Mouse (Mus musculus): ENCODE results near the gene Vars2. TPM values are rescaled to one million over a fixed set of nuclear protein-coding genes. Genes with fewer than 3 reads are reported as not detected.

The Vars2 gene
- total RNA-seq, 2 experiments from 2014 or later = 32.4 to 47.3 TPM

GRCm38 (mm10) chr17:35639352-35639751, 28.0 kb downstream of the Vars2 start:
- no peak overlapping the region for H3K27ac ChIP-seq
- H3K4me3 ChIP-seq = no peak overlapping the region
- no peak for TF ChIP-seq CTCF (conservative IDR thresholded peaks at IDR 0.05)
- no peak for DNase-seq (ENCODE audit: low spot score in 2 of 2)

GRCm38 (mm10) chr17:35638475-35639190, 28.8 kb downstream of the Vars2 start:
- no peak for TF ChIP-seq CTCF (conservative IDR thresholded peaks at IDR 0.05)
- peak in 1 of 2 experiments; percentile 35 for DNase-seq (ENCODE audit: low spot score in 2 of 2)
- Histone ChIP-seq H3K27ac (no peak overlapping the region), H3K4me3 (no peak overlapping the region)

- Histone ChIP-seq H3K4me3 (no peak overlapping the region), H3K27ac (no peak overlapping the region)
- TF ChIP-seq CTCF (conservative IDR thresholded peaks at IDR 0.05) = no peak
- peak in 1 of 2 experiments; percentile 35 for DNase-seq (ENCODE audit: low spot score in 2 of 2)
Measured at GRCm38 (mm10) chr17:35636363-35636762, 31.0 kb downstream of the Vars2 start.

DNA sequence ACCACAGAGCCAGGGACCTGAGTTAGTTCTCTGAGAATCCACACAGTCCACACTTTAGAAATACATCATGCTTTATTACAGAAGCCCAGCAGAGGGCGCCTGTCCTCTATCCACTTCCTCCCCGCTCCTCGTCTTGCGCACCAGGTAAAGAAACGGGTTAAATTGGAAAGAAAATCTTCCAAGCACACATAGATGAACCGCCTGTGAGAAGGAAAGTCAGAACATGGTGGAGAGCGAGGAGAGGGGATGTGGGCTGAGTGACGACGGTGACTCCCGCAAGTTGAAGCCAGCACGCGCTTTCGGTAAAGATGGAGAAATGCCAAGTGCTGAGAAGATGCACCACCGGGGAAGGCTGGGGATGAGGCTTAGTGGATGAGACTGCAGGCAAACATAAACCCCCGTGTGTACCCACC, 31.7 kb downstream of the Vars2 start:
- Histone ChIP-seq H3K4me3 (peak overlapping the region; percentile 67), H3K27ac (peak overlapping the region; percentile 79)
- DNase-seq (ENCODE audit: low spot score in 2 of 2) = peak; percentile 55 to 82
- TF ChIP-seq CTCF (conservative IDR thresholded peaks at IDR 0.05) = peak; percentile 89

- H3K27ac ChIP-seq = no peak overlapping the region
- TF ChIP-seq CTCF (conservative IDR thresholded peaks at IDR 0.05) = no peak
- DNase-seq (ENCODE audit: low spot score in 2 of 2) = no peak
- no peak overlapping the region for H3K4me3 ChIP-seq
Measured at GRCm38 (mm10) chr17:35635202-35635601, 32.2 kb downstream of the Vars2 start.

GRCm38 (mm10) chr17:35633992-35634391, 33.4 kb downstream of the Vars2 start:
- TF ChIP-seq CTCF (conservative IDR thresholded peaks at IDR 0.05) = peak; percentile 66
- peak overlapping the region; percentile 76 for H3K27ac ChIP-seq

GRCm38 (mm10) chr17:35626537-35626936, 40.9 kb downstream of the Vars2 start, which contains the start of gene Gm9573:
Gm9573 (minus strand) TSS chr17:35626637.
- DNase-seq (ENCODE audit: low spot score in 2 of 2) = no peak
- Histone ChIP-seq H3K4me3 (no peak within 1 kb of the TSS), H3K27ac (no peak within 1 kb of the TSS)
- TF ChIP-seq CTCF (conservative IDR thresholded peaks at IDR 0.05) = no peak

More at GRCm38 (mm10) chr17:35633992-35634391, 33.4 kb downstream of the Vars2 start:
- DNase-seq (ENCODE audit: low spot score in 2 of 2) = peak; percentile 50 to 53
- H3K4me3 ChIP-seq = no peak overlapping the region

DNA sequence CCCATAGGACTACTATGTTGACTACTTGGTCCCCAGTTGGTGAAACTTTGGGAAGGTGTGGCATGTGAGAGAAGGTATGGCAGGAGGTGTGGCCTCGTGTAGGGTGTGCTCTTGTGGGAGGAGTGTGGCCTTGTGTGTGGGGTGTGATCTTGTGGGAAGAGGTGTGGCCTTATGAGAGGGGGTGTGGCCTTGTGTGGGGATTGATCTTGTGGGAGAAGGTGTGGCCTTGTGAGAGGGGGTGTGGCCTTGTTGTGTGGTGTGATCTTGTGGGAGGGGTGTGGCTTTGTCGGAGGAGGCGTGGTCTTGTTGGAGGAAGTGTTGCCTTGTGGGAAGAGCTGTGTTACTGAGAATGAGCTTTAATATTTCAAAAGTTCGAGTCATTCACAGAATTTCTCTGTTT, 50.3 kb downstream of the Vars2 start:
- no peak overlapping the region for H3K4me3 ChIP-seq
- TF ChIP-seq CTCF (conservative IDR thresholded peaks at IDR 0.05) = no peak
- no peak overlapping the region for H3K27ac ChIP-seq
- DNase-seq (ENCODE audit: low spot score in 2 of 2) = no peak

Other genes with a start within 250 kb of the Vars2 start
- gene H2-Q6, start 242.7 kb downstream of the Vars2 start, total RNA-seq (2021) = not detected
- gene H2-Q7, start 228.4 kb downstream of the Vars2 start, total RNA-seq (2021) = under 1 TPM; 0.69 to 0.79 TPM
- gene H2-Q10, start 197.5 kb downstream of the Vars2 start, total RNA-seq (2021) = under 1 TPM; 0.12 to 0.15 TPM
- under 1 TPM in 1 of 2 experiments, not detected in 1; 0.52 TPM for gene Pou5f1, start 161.6 kb downstream of the Vars2 start, total RNA-seq (2021)
- gene Tcf19, start 150.8 kb downstream of the Vars2 start, total RNA-seq (2021) = 1 to 10 TPM; 4.7 to 7.2 TPM
- gene Cchcr1, start 150.5 kb downstream of the Vars2 start, total RNA-seq (2021) = 10 to 100 TPM; 11.0 to 12.6 TPM
- 1 to 10 TPM in 1 of 2 experiments, under 1 TPM in 1; 0.59 to 1.1 TPM for gene Psors1c2, start 134.4 kb downstream of the Vars2 start, total RNA-seq (2021)
- under 1 TPM in 1 of 2 experiments, not detected in 1; 0.25 TPM for gene Cdsn, start 115.5 kb downstream of the Vars2 start, total RNA-seq (2021)
- not detected for gene 2300002M23Rik, start 100.1 kb downstream of the Vars2 start, total RNA-seq (2021)
- gene Sfta2, start 66.0 kb downstream of the Vars2 start, total RNA-seq (2021) = not detected
- gene Gm9573, start 41.0 kb downstream of the Vars2 start, total RNA-seq (2021) = not detected
- not detected for gene Mucl3, start 23.9 kb downstream of the Vars2 start, total RNA-seq (2021)
- 10 to 100 TPM; 29.9 to 35.3 TPM for gene Gtf2h4, start 6.1 kb upstream of the Vars2 start, total RNA-seq (2021)
- 10 to 100 TPM; 54.3 to 61.0 TPM for gene Ddr1, start 37.0 kb upstream of the Vars2 start, total RNA-seq (2021)
- 1 to 10 TPM; 5.0 to 6.1 TPM for gene Ier3, start 154.1 kb upstream of the Vars2 start, total RNA-seq (2021)
- gene Flot1, start 155.6 kb upstream of the Vars2 start, total RNA-seq (2021) = 100 to 1,000 TPM; 124 to 128 TPM
- 100 to 1,000 TPM; 355 to 363 TPM for gene Tubb5, start 170.7 kb upstream of the Vars2 start, total RNA-seq (2021)
- gene Mdc1, start 173.9 kb upstream of the Vars2 start, total RNA-seq (2021) = 10 to 100 TPM; 16.9 to 18.4 TPM
- gene Nrm, start 193.7 kb upstream of the Vars2 start, total RNA-seq (2021) = 1 to 10 TPM; 1.7 to 1.8 TPM
- gene Ppp1r18, start 198.0 kb upstream of the Vars2 start, total RNA-seq (2021) = 1 to 10 TPM; 8.7 to 9.8 TPM
- 10 to 100 TPM; 28.1 to 31.3 TPM for gene Dhx16, start 212.2 kb upstream of the Vars2 start, total RNA-seq (2021)
- 10 to 100 TPM; 53.4 to 62.4 TPM for gene 2310061I04Rik, start 229.8 kb upstream of the Vars2 start, total RNA-seq (2021)
- gene Atat1, start 242.5 kb upstream of the Vars2 start, total RNA-seq (2021) = 10 to 100 TPM; 58.7 to 64.8 TPM
- gene Mrps18b, start 248.8 kb upstream of the Vars2 start, total RNA-seq (2021) = 10 to 100 TPM; 36.3 to 43.0 TPM
- 10 to 100 TPM; 83.2 to 83.8 TPM for gene Ppp1r10, start 248.8 kb upstream of the Vars2 start, total RNA-seq (2021)